Mouse (Mus musculus) liver, embryonic 15.5 days (tissue): ENCODE data around the gene Kat14. TPM values are rescaled to one million over a fixed set of nuclear protein-coding genes. Genes with fewer than 3 reads are reported as not detected.
A peak's percentile ranks its signal among the peaks of the same experiment; 100 is the strongest.

ENCODE experiments used
- ATAC-seq: fragments of 200-750 bp; cut with Nextera tagmentation; 2 replicates; pipeline ENCODE4 v1.8.0; 2017; ENCODE audit warnings: moderate number of reproducible peaks, mild to moderate bottlenecking, moderate library complexity; ENCODE audit not compliant: insufficient read depth
- H3K27ac ChIP-seq: fragments of 300-500 bp; sonication (generic); replicated peaks from 2 replicates; pipeline ENCODE4 v1.5.1; 2015; ENCODE audit warnings: mild to moderate bottlenecking, inconsistent platforms
- H3K27me3 ChIP-seq: fragments of 300-500 bp; sonication (generic); 2 replicates; pipeline ENCODE4 v1.6.1; 2015; ENCODE audit warnings: mild to moderate bottlenecking, inconsistent platforms
- H3K36me3 ChIP-seq: fragments of 300-500 bp; sonication (generic); replicated peaks from 2 replicates; pipeline ENCODE4 v1.6.1; 2015; ENCODE audit warnings: moderate library complexity, mild to moderate bottlenecking, inconsistent platforms
- H3K4me1 ChIP-seq: fragments of 300-500 bp; sonication (generic); replicated peaks from 2 replicates; pipeline ENCODE4 v1.6.1; 2015; ENCODE audit warnings: inconsistent platforms
- H3K4me2 ChIP-seq: fragments of 300-500 bp; sonication (generic); 2 replicates; pipeline ENCODE4 v1.6.1; 2015; ENCODE audit warnings: moderate library complexity, mild to moderate bottlenecking, inconsistent platforms
- H3K4me3 ChIP-seq: fragments of 300-500 bp; sonication (generic); replicated peaks from 2 replicates; pipeline ENCODE4 v1.5.1; 2015; ENCODE audit warnings: mild to moderate bottlenecking, inconsistent platforms
- H3K9ac ChIP-seq: fragments of 300-500 bp; sonication (generic); 2 replicates; pipeline ENCODE4 v1.6.1; 2015; ENCODE audit warnings: moderate library complexity, mild to moderate bottlenecking, inconsistent platforms
- H3K9me3 ChIP-seq: fragments of 300-500 bp; sonication (generic); replicated peaks from 2 replicates; pipeline ENCODE4 v1.6.1; 2016; ENCODE audit warnings: inconsistent platforms
- WGBS: fragments of 180-500 bp; shearing (Covaris S2); methylation state at CpG from one replicate; pipeline ENCODE4 v1.1.7; 2015; ENCODE audit warnings: mixed read lengths; ENCODE audit not compliant: insufficient replicate concordance; 5-methylcytosine and 5-hydroxymethylcytosine counted together
- polyA plus RNA-seq: library from polyadenylated mRNA; unstranded; fragments of >200 nt; fragmentation: Nextera tagmentation; extraction: Ambion mirVana; gene quantifications from 2 replicates; pipeline ENCODE4 v1.2.1, GENCODE M21; 2015

Kat14 gene
- polyA plus RNA-seq, 1 experiment from 2014 or later: 14.0 TPM

GRCm38 (mm10) chr2:144427852-144428251, 59.1 kb downstream of the Kat14 start:
- Histone ChIP-seq H3K4me1 (no peaks in the 10 kb centered on the region), H3K36me3 (no peaks in the 10 kb centered on the region), H3K9me3 (no peaks in the 10 kb centered on the region), H3K4me2 (no peak overlapping the region), H3K9ac (no peak overlapping the region), H3K27me3 (no peaks in the 10 kb centered on the region), H3K4me3 (no peak overlapping the region), H3K27ac (no peak overlapping the region)
- ATAC-seq: no peak
- WGBS: 50% methylated on average over 5 of the region's 5 CpGs

GRCm38 (mm10) chr2:144428659-144429058, 59.9 kb downstream of the Kat14 start:
- no peak for ATAC-seq
- no peak overlapping the region for H3K27ac ChIP-seq
- H3K4me3 ChIP-seq: no peak overlapping the region
- H3K27me3 ChIP-seq: no peaks in the 10 kb centered on the region
- no peak overlapping the region for H3K9ac ChIP-seq
- H3K4me1 ChIP-seq: no peaks in the 10 kb centered on the region
- WGBS: 69% methylated on average over 8 of the region's 8 CpGs
- H3K9me3 ChIP-seq: no peaks in the 10 kb centered on the region
- no peaks in the 10 kb centered on the region for H3K36me3 ChIP-seq
- no peak overlapping the region for H3K4me2 ChIP-seq

GRCm38 (mm10) chr2:144429171-144429570, 60.4 kb downstream of the Kat14 start:
- no peaks in the 10 kb centered on the region for H3K36me3 ChIP-seq
- no peak overlapping the region for H3K4me2 ChIP-seq
- no peaks in the 10 kb centered on the region for H3K4me1 ChIP-seq
- H3K27ac ChIP-seq: no peak overlapping the region
- WGBS: 77% methylated on average over 7 of the region's 7 CpGs
- no peaks in the 10 kb centered on the region for H3K9me3 ChIP-seq
- no peak for ATAC-seq
- H3K4me3 ChIP-seq: no peak overlapping the region
- no peak overlapping the region for H3K9ac ChIP-seq
- H3K27me3 ChIP-seq: no peaks in the 10 kb centered on the region

- Histone ChIP-seq H3K27ac (no peak overlapping the region), H3K4me1 (no peaks in the 10 kb centered on the region), H3K4me3 (no peak overlapping the region), H3K9ac (no peak overlapping the region), H3K4me2 (no peak overlapping the region), H3K9me3 (no peaks in the 10 kb centered on the region), H3K27me3 (no peaks in the 10 kb centered on the region), H3K36me3 (no peaks in the 10 kb centered on the region)
- ATAC-seq: no peak
- 54% methylated on average over 5 of the region's 5 CpGs for WGBS
Observed at GRCm38 (mm10) chr2:144431286-144431825, 62.6 kb downstream of the Kat14 start.

GRCm38 (mm10) chr2:144435679-144436078, 66.9 kb downstream of the Kat14 start:
- no peak for ATAC-seq
- H3K4me2 ChIP-seq: no peak overlapping the region
- no peak overlapping the region for H3K4me3 ChIP-seq

GRCm38 (mm10) chr2:144438424-144438823, 69.6 kb downstream of the Kat14 start:
- ATAC-seq: no peak
- 34% methylated on average over 4 of the region's 4 CpGs for WGBS

More at GRCm38 (mm10) chr2:144435679-144436078, 66.9 kb downstream of the Kat14 start:
- Histone ChIP-seq H3K27ac (no peak overlapping the region), H3K4me1 (no peaks in the 10 kb centered on the region), H3K9ac (no peak overlapping the region), H3K9me3 (no peaks in the 10 kb centered on the region), H3K36me3 (no peaks in the 10 kb centered on the region), H3K27me3 (no peaks in the 10 kb centered on the region)
- 70% methylated on average over 10 of the region's 10 CpGs for WGBS

GRCm38 (mm10) chr2:144439191-144439700, 70.5 kb downstream of the Kat14 start:
- Histone ChIP-seq H3K4me2 (no peak overlapping the region), H3K36me3 (no peaks in the 10 kb centered on the region), H3K4me3 (no peak overlapping the region), H3K27ac (no peak overlapping the region), H3K4me1 (no peaks in the 10 kb centered on the region), H3K9ac (no peak overlapping the region), H3K27me3 (no peaks in the 10 kb centered on the region), H3K9me3 (no peaks in the 10 kb centered on the region)
- 53% methylated on average over 3 of the region's 3 CpGs for WGBS
- ATAC-seq: no peak

More at GRCm38 (mm10) chr2:144438424-144438823, 69.6 kb downstream of the Kat14 start:
- H3K27me3 ChIP-seq: no peaks in the 10 kb centered on the region
- no peaks in the 10 kb centered on the region for H3K4me1 ChIP-seq
- H3K9me3 ChIP-seq: no peaks in the 10 kb centered on the region
- no peak overlapping the region for H3K27ac ChIP-seq
- no peak overlapping the region for H3K9ac ChIP-seq
- H3K36me3 ChIP-seq: no peaks in the 10 kb centered on the region
- H3K4me2 ChIP-seq: no peak overlapping the region
- no peak overlapping the region for H3K4me3 ChIP-seq

GRCm38 (mm10) chr2:144441386-144441915, 72.7 kb downstream of the Kat14 start:
- no peaks in the 10 kb centered on the region for H3K9me3 ChIP-seq
- H3K4me3 ChIP-seq: no peak overlapping the region
- ATAC-seq: no peak
- H3K27ac ChIP-seq: no peak overlapping the region
- H3K4me1 ChIP-seq: peaks cover 5% of the 10 kb centered on the region; the same call in 1 of the 2 replicates
- 63% methylated on average over 11 of the region's 11 CpGs for WGBS
- no peaks in the 10 kb centered on the region for H3K27me3 ChIP-seq
- H3K9ac ChIP-seq: no peak overlapping the region
- no peak overlapping the region for H3K4me2 ChIP-seq
- H3K36me3 ChIP-seq: no peaks in the 10 kb centered on the region

- peak; percentile 64 for ATAC-seq
- no peaks in the 10 kb centered on the region for H3K36me3 ChIP-seq
- H3K27me3 ChIP-seq: 0 out of 2 replicates have a peak, but pooled peaks cover 4% of the 10 kb centered on the region
- H3K27ac ChIP-seq: no peak overlapping the region
- H3K9me3 ChIP-seq: no peaks in the 10 kb centered on the region
- H3K9ac ChIP-seq: no peak overlapping the region
- no peak overlapping the region for H3K4me3 ChIP-seq
- peaks cover 7% of the 10 kb centered on the region; the same call in 1 of the 2 replicates for H3K4me1 ChIP-seq
- no peak overlapping the region for H3K4me2 ChIP-seq
- WGBS: 38% methylated on average over 7 of the region's 7 CpGs
Observed at GRCm38 (mm10) chr2:144446360-144446999, 77.7 kb downstream of the Kat14 start.

- Histone ChIP-seq H3K27me3 (peaks cover 16% of the 10 kb centered on the region), H3K36me3 (no peaks in the 10 kb centered on the region), H3K4me1 (peaks cover 7% of the 10 kb centered on the region; the same call in 1 of the 2 replicates), H3K9me3 (no peaks in the 10 kb centered on the region), H3K9ac (no peak overlapping the region), H3K27ac (no peak overlapping the region), H3K4me3 (no peak overlapping the region), H3K4me2 (no peak overlapping the region)
- no peak for ATAC-seq
- 41% methylated on average over 2 of the region's 2 CpGs for WGBS
Observed at GRCm38 (mm10) chr2:144450378-144450777, 81.6 kb downstream of the Kat14 start.

GRCm38 (mm10) chr2:144452364-144453008, 83.7 kb downstream of the Kat14 start:
- Histone ChIP-seq H3K4me1 (no peaks in the 10 kb centered on the region), H3K4me2 (no peak overlapping the region), H3K9me3 (no peaks in the 10 kb centered on the region), H3K27ac (no peak overlapping the region), H3K27me3 (peaks cover 31% of the 10 kb centered on the region), H3K36me3 (no peaks in the 10 kb centered on the region), H3K9ac (no peak overlapping the region), H3K4me3 (no peak overlapping the region)
- ATAC-seq: no peak
- 7% methylated on average over 8 of the region's 8 CpGs for WGBS
